ENCODE assay signal across 11 mouse cellular contexts in the genomic region with DNA sequence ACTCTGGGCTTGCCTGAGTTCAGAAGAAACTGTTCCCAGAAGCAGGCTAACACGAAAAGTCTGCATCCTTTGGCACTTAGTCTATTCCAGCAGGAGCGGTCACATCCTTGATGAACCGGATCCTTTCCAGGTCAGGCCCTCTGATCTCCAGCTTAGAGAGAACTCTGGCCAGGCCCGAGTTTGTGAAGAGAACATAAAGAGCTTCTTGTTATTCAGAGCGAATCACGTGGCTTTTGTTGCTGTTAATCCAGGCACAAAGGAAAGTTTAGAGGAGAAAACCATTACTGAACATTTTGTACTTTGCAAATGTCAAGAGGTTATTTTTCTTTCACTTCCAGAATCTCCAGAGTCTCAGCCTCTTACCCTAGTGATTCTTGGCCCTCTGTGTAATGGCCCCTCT. TPM values are rescaled to one million over a fixed set of nuclear protein-coding genes. Genes with fewer than 3 reads are reported as not detected.
DNase-seq lines count a peak whose midpoint lies in the region; ATAC-seq and TF ChIP-seq lines count a peak whose summit lies in the region.
"Had no signal": no experiment of that assay in that cellular context is flagged by ENCODE, and none has a peak within 500 bp of the region (broad histone marks: within the 10 kb centered on the region; RNA-seq: fewer than 3 reads in every experiment).

No protein-coding gene starts in this region.

- no peaks in the 10 kb centered on the region for H3K9me3 ChIP-seq in midbrain, embryonic 10.5 days (replicated peaks)
- H3K9me3 ChIP-seq in midbrain, embryonic 15.5 days, result no peaks in the 10 kb centered on the region
- H3K9me3 ChIP-seq in embryonic facial prominence, embryonic 10.5 days, result no peaks in the 10 kb centered on the region
- no peaks in the 10 kb centered on the region for H3K9me3 ChIP-seq in liver, embryonic 11.5 days (ENCODE audit: control insufficient read depth, low read length)
- H3K9me3 ChIP-seq: G1E; heart, embryonic 13.5 days; limb, embryonic 13.5 days had no signal

- no peak for ATAC-seq in midbrain, embryonic 15.5 days (replicated peaks)
- ATAC-seq in liver, embryonic 11.5 days (replicated peaks; ENCODE audit: low FRiP score), result no peak

- 24% methylated on average over 6 of the region's 6 CpGs for WGBS in midbrain, embryonic 10.5 days
- WGBS in midbrain, embryonic 15.5 days, result 9% methylated on average over 6 of the region's 6 CpGs
- WGBS in embryonic facial prominence, embryonic 10.5 days, result 23% methylated on average over 6 of the region's 6 CpGs
- WGBS in liver, embryonic 11.5 days, result 77% methylated on average over 6 of the region's 6 CpGs

- DNase-seq in gastrocnemius, adult 2 months, result peak; percentile 51
- DNase-seq in gastrocnemius, postnatal 4 days (ENCODE audit: low spot score in 2 of 2), result no peak
- peak; percentile 44 for DNase-seq in midbrain, embryonic 10.5 days (ENCODE audit: low spot score)
- DNase-seq in embryonic facial prominence, embryonic 10.5 days (ENCODE audit: low spot score), result no peak
- peak; percentile 35 for DNase-seq in retina, postnatal 1 day
- no peak for DNase-seq in liver, embryonic 11.5 days (ENCODE audit: low spot score)
- no peak for DNase-seq in cerebellum, adult 8-10 months

- H3K4me3 ChIP-seq in gastrocnemius, adult 2 months, result no peak overlapping the region
- H3K4me3 ChIP-seq in midbrain, embryonic 10.5 days, result no peak overlapping the region
- no peak overlapping the region for H3K4me3 ChIP-seq in midbrain, embryonic 15.5 days
- H3K4me3 ChIP-seq in embryonic facial prominence, embryonic 10.5 days, result no peak overlapping the region
- no peak overlapping the region for H3K4me3 ChIP-seq in liver, embryonic 11.5 days (ENCODE audit: low read depth, low read length)
- H3K4me3 ChIP-seq: heart, embryonic 13.5 days; limb, embryonic 13.5 days had no signal

- peaks cover 29% of the 10 kb centered on the region; the same call in 1 of the 2 replicates for H3K27me3 ChIP-seq in midbrain, embryonic 10.5 days (ENCODE audit: low read depth, poor library complexity, severe bottlenecking)
- H3K27me3 ChIP-seq in midbrain, embryonic 15.5 days (replicated peaks), result no peaks in the 10 kb centered on the region
- H3K27me3 ChIP-seq in embryonic facial prominence, embryonic 10.5 days (replicated peaks; ENCODE audit: low read depth, poor library complexity, severe bottlenecking), result no peaks in the 10 kb centered on the region
- no peaks in the 10 kb centered on the region for H3K27me3 ChIP-seq in liver, embryonic 11.5 days (replicated peaks; ENCODE audit: control insufficient read depth, insufficient read depth, low read length)
- H3K27me3 ChIP-seq: heart, embryonic 13.5 days; limb, embryonic 13.5 days had no signal

- intact Hi-C loops in gastrocnemius, adult 2 months (cut with DNase I), result no loop called here

- H3K36me3 ChIP-seq in midbrain, embryonic 10.5 days, result peaks cover 9% of the 10 kb centered on the region
- H3K36me3 ChIP-seq in midbrain, embryonic 15.5 days (replicated peaks), result no peaks in the 10 kb centered on the region
- peaks cover 18% of the 10 kb centered on the region for H3K36me3 ChIP-seq in embryonic facial prominence, embryonic 10.5 days (replicated peaks)
- H3K36me3 ChIP-seq in liver, embryonic 11.5 days (ENCODE audit: control insufficient read depth, insufficient read depth, low read length), result no peaks in the 10 kb centered on the region

- TF ChIP-seq CTCF in gastrocnemius, adult 2 months (IDR thresholded peaks at IDR 0.05), result no peak

- H3K27ac ChIP-seq in gastrocnemius, adult 2 months, result peak overlapping the region; percentile 72
- H3K27ac ChIP-seq in midbrain, embryonic 10.5 days (replicated peaks), result peak overlapping the region; percentile 53
- H3K27ac ChIP-seq in midbrain, embryonic 15.5 days, result no peak overlapping the region; the same call in 1 of the 2 replicates
- H3K27ac ChIP-seq in embryonic facial prominence, embryonic 10.5 days (replicated peaks), result peak overlapping the region; percentile 35; the same call in 1 of the 2 replicates
- H3K27ac ChIP-seq in liver, embryonic 11.5 days (ENCODE audit: low read depth, low read length), result no peak overlapping the region
- H3K27ac ChIP-seq: heart, embryonic 13.5 days; limb, embryonic 13.5 days had no signal

- H3K4me2 ChIP-seq in midbrain, embryonic 15.5 days, result no peak overlapping the region
- no peak overlapping the region for H3K4me2 ChIP-seq in liver, embryonic 11.5 days
- H3K4me2 ChIP-seq: heart, embryonic 13.5 days; limb, embryonic 13.5 days had no signal

- H3K9ac ChIP-seq in midbrain, embryonic 15.5 days, result no peak overlapping the region
- no peak overlapping the region for H3K9ac ChIP-seq in liver, embryonic 11.5 days (ENCODE audit: low read depth, low read length)
- H3K9ac ChIP-seq: heart, embryonic 13.5 days; limb, embryonic 13.5 days had no signal

- H3K4me1 ChIP-seq in midbrain, embryonic 10.5 days, result peaks cover 32% of the 10 kb centered on the region
- H3K4me1 ChIP-seq in midbrain, embryonic 15.5 days, result no peaks in the 10 kb centered on the region
- H3K4me1 ChIP-seq in embryonic facial prominence, embryonic 10.5 days, result peaks cover 26% of the 10 kb centered on the region
- peaks cover 5% of the 10 kb centered on the region for H3K4me1 ChIP-seq in liver, embryonic 11.5 days (replicated peaks; ENCODE audit: control insufficient read depth, insufficient read depth, low read length)

RNA-seq across cellular contexts. Expression of a gene that starts 1.9 kb away (rescaled TPM):
- total RNA-seq in gastrocnemius, adult 2 months (2021), result 100 to 1,000 TPM; 165 to 168 TPM
- 100 to 1,000 TPM; 240 to 247 TPM for total RNA-seq in gastrocnemius, postnatal 4 days (2021)
- polyA plus RNA-seq in midbrain, embryonic 10.5 days (2016; fragmentation: Nextera tagmentation; extraction: Ambion mirVana), result 496 and 514 TPM in 2 replicates
- polyA plus RNA-seq in midbrain, embryonic 15.5 days (2015; fragmentation: Nextera tagmentation; extraction: Ambion mirVana), result 382 and 383 TPM in 2 replicates
- polyA plus RNA-seq in embryonic facial prominence, embryonic 10.5 days (2016; fragmentation: Nextera tagmentation; extraction: Ambion mirVana), result 510 and 513 TPM in 2 replicates
- 410 and 426 TPM in 2 replicates for polyA plus RNA-seq in liver, embryonic 11.5 days (2014; fragmentation: Nextera tagmentation; extraction: Ambion mirVana)

Comparison
In these comparisons a context has a peak if more than half of its experiments do, and no peak if none do; other contexts are left out.
1. DNase-seq: peak in gastrocnemius, adult 2 months (single experiment), midbrain, embryonic 10.5 days (single experiment) and retina, postnatal 1 day (single experiment); none in gastrocnemius, postnatal 4 days (0 of 2), embryonic facial prominence, embryonic 10.5 days (single experiment), liver, embryonic 11.5 days (single experiment) and cerebellum, adult 8-10 months (single experiment).
2. H3K27ac ChIP-seq: peak in gastrocnemius, adult 2 months (single experiment), midbrain, embryonic 10.5 days (single experiment) and embryonic facial prominence, embryonic 10.5 days (single experiment); none in midbrain, embryonic 15.5 days (single experiment) and liver, embryonic 11.5 days (single experiment).